Mouse (Mus musculus): ENCODE measurements around the gene Eefsec. TPM values are rescaled to one million over a fixed set of nuclear protein-coding genes. Genes with fewer than 3 reads are reported as not detected.

Gene Eefsec
- polyA plus RNA-seq, 1 experiment, result 18.6 TPM

GRCm38 (mm10) chr6:88262160-88262559 lies 184.2 kb downstream of the Eefsec start:
- no peak for DNase-seq (ENCODE audit: low read depth)

- no peak for DNase-seq (ENCODE audit: low read depth)
These were observed 185.7 kb downstream of the Eefsec start for GRCm38 (mm10) chr6:88260645-88261044.

GRCm38 (mm10) chr6:88259621-88260020 lies 186.7 kb downstream of the Eefsec start:
- DNase-seq (ENCODE audit: low read depth), result no peak

- no peak for DNase-seq (ENCODE audit: low read depth)
These were observed 190.9 kb downstream of the Eefsec start for GRCm38 (mm10) chr6:88255435-88255834.

- no peak for DNase-seq (ENCODE audit: low read depth)
These were observed 192.3 kb downstream of the Eefsec start for GRCm38 (mm10) chr6:88254082-88254481.

GRCm38 (mm10) chr6:88251798-88252478 lies 194.4 kb downstream of the Eefsec start:
- no peak for DNase-seq (ENCODE audit: low read depth)

- no peak for DNase-seq (ENCODE audit: low read depth)
These were observed 194.9 kb downstream of the Eefsec start for GRCm38 (mm10) chr6:88251396-88251795.

GRCm38 (mm10) chr6:88249231-88249630 lies 197.1 kb downstream of the Eefsec start:
- DNase-seq (ENCODE audit: low read depth), result no peak

- DNase-seq (ENCODE audit: low read depth), result peak; percentile 6
These were observed 203.7 kb downstream of the Eefsec start for GRCm38 (mm10) chr6:88242604-88243003.

GRCm38 (mm10) chr6:88236513-88236912 lies 209.8 kb downstream of the Eefsec start:
- no peak for DNase-seq (ENCODE audit: low read depth)

GRCm38 (mm10) chr6:88235983-88236382 lies 210.4 kb downstream of the Eefsec start:
- no peak for DNase-seq (ENCODE audit: low read depth)

- DNase-seq (ENCODE audit: low read depth), result no peak
These were observed 210.9 kb downstream of the Eefsec start for GRCm38 (mm10) chr6:88235461-88235860.

- no peak for DNase-seq (ENCODE audit: low read depth)
These were observed 212.3 kb downstream of the Eefsec start for GRCm38 (mm10) chr6:88233996-88234395.

GRCm38 (mm10) chr6:88232221-88232620 lies 214.1 kb downstream of the Eefsec start:
- DNase-seq (ENCODE audit: low read depth), result no peak

- no peak for DNase-seq (ENCODE audit: low read depth)
These were observed 214.5 kb downstream of the Eefsec start for GRCm38 (mm10) chr6:88231821-88232220.

- DNase-seq (ENCODE audit: low read depth), result no peak
These were observed 217.1 kb downstream of the Eefsec start for GRCm38 (mm10) chr6:88229221-88229620.

GRCm38 (mm10) chr6:88227537-88227936 lies 218.8 kb downstream of the Eefsec start:
- no peak for DNase-seq (ENCODE audit: low read depth)

- no peak for DNase-seq (ENCODE audit: low read depth)
These were observed 219.8 kb downstream of the Eefsec start for GRCm38 (mm10) chr6:88226570-88226994.

- no peak for DNase-seq (ENCODE audit: low read depth)
These were observed 224.4 kb downstream of the Eefsec start, which contains the start of gene Dnajb8 for GRCm38 (mm10) chr6:88221968-88222367. Dnajb8 (plus strand) TSS chr6:88222268.

- DNase-seq (ENCODE audit: low read depth), result no peak
These were observed 227.2 kb downstream of the Eefsec start for GRCm38 (mm10) chr6:88219094-88219493.

GRCm38 (mm10) chr6:88216199-88216598 lies 230.1 kb downstream of the Eefsec start:
- no peak for DNase-seq (ENCODE audit: low read depth)

- no peak for DNase-seq (ENCODE audit: low read depth)
These were observed 230.5 kb downstream of the Eefsec start for GRCm38 (mm10) chr6:88215797-88216196.

- no peak for DNase-seq (ENCODE audit: low read depth)
These were observed 236.2 kb downstream of the Eefsec start for GRCm38 (mm10) chr6:88210182-88210581.

- no peak for DNase-seq (ENCODE audit: low read depth)
These were observed 236.9 kb downstream of the Eefsec start for GRCm38 (mm10) chr6:88209453-88209852.
